Mouse (Mus musculus): ENCODE measurements around the gene Them7. TPM values are rescaled to one million over a fixed set of nuclear protein-coding genes. Genes with fewer than 3 reads are reported as not detected.

Them7 gene
- total and polyA plus RNA-seq, 2 experiments from 2014 or later, result 0.59 TPM; not detected in 1

- peak; percentile 27; the same call in 1 of the 2 replicates for ATAC-seq (ENCODE audit: insufficient read depth, low read depth)
- Histone ChIP-seq H3K36me3 (replicated peaks; ENCODE audit: control insufficient read depth, insufficient read depth, low read length) (no peaks in the 10 kb centered on the region), H3K9ac (replicated peaks; ENCODE audit: low read depth, low read length) (no peak overlapping the region), H3K27me3 (ENCODE audit: control insufficient read depth, insufficient read depth, low read length) (0 out of 2 replicates have a peak, but pooled peaks cover 2% of the 10 kb centered on the region), H3K9me3 (replicated peaks; ENCODE audit: control insufficient read depth, low read length) (no peaks in the 10 kb centered on the region), H3K4me1 (ENCODE audit: control insufficient read depth, insufficient read depth) (peaks cover 31% of the 10 kb centered on the region), H3K4me3 (ENCODE audit: low read depth, low read length) (no peak overlapping the region), H3K27ac (ENCODE audit: low read depth) (peak overlapping the region; percentile 31; the same call in 1 of the 2 replicates), H3K4me2 (ENCODE audit: low read depth, low read length) (peak overlapping the region; percentile 9; the same call in 1 of the 2 replicates)
- DNase-seq (ENCODE audit: low spot score), result no peak
- 10% methylated on average over 7 of the region's 7 CpGs for WGBS
- TF ChIP-seq CTCF (IDR thresholded peaks at IDR 0.05; ENCODE audit: low read depth) (no peak), EP300 (IDR thresholded peaks at IDR 0.05; ENCODE audit: low read depth) (no peak)
These were observed 2.3 kb downstream of the Them7 start for GRCm38 (mm10) chr2:105226297-105226958.

DNA sequence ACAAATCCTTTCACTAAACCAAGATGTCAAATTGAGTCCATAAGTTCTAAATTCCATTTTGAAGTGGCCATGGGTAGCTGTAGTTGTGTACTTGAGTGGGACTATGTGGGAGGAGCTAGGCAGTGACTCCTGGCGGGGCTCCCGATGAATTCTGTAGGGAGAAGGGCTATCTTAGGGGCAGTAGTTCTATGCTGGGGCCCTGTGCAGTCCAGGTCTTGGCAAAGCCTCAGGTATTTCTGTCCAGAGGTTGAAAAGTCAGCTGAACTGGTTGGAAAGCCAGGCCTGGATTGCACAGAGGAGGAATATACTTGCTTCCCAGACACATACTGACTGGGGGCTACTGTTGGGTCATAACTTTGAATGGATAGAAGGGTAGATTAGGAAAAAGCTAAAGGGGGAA lies 4.3 kb downstream of the Them7 start:
- Histone ChIP-seq H3K4me3 (ENCODE audit: low read depth, low read length) (no peak overlapping the region), H3K27ac (ENCODE audit: low read depth) (no peak overlapping the region), H3K36me3 (replicated peaks; ENCODE audit: control insufficient read depth, insufficient read depth, low read length) (no peaks in the 10 kb centered on the region), H3K9ac (replicated peaks; ENCODE audit: low read depth, low read length) (no peak overlapping the region), H3K9me3 (replicated peaks; ENCODE audit: control insufficient read depth, low read length) (no peaks in the 10 kb centered on the region), H3K27me3 (ENCODE audit: control insufficient read depth, insufficient read depth, low read length) (no peaks in the 10 kb centered on the region), H3K4me2 (ENCODE audit: low read depth, low read length) (no peak overlapping the region), H3K4me1 (ENCODE audit: control insufficient read depth, insufficient read depth) (peaks cover 31% of the 10 kb centered on the region)
- ATAC-seq (ENCODE audit: insufficient read depth, low read depth), result peak; percentile 82
- TF ChIP-seq CTCF (IDR thresholded peaks at IDR 0.05; ENCODE audit: low read depth) (no peak), EP300 (IDR thresholded peaks at IDR 0.05; ENCODE audit: low read depth) (no peak)
- 10% methylated on average over 2 of the region's 2 CpGs for WGBS
- DNase-seq (ENCODE audit: low spot score), result peak; percentile 83

- no peak; the same call in 1 of the 2 replicates for ATAC-seq (ENCODE audit: insufficient read depth, low read depth)
- 0% methylated on average over 1 of the region's 1 CpGs for WGBS
- Histone ChIP-seq H3K4me1 (ENCODE audit: control insufficient read depth, insufficient read depth) (peaks cover 45% of the 10 kb centered on the region), H3K9me3 (replicated peaks; ENCODE audit: control insufficient read depth, low read length) (no peaks in the 10 kb centered on the region), H3K36me3 (replicated peaks; ENCODE audit: control insufficient read depth, insufficient read depth, low read length) (no peaks in the 10 kb centered on the region), H3K4me2 (ENCODE audit: low read depth, low read length) (no peak overlapping the region), H3K4me3 (ENCODE audit: low read depth, low read length) (no peak overlapping the region), H3K9ac (replicated peaks; ENCODE audit: low read depth, low read length) (no peak overlapping the region), H3K27ac (ENCODE audit: low read depth) (no peak overlapping the region), H3K27me3 (ENCODE audit: control insufficient read depth, insufficient read depth, low read length) (no peaks in the 10 kb centered on the region)
- peak; percentile 75 for DNase-seq (ENCODE audit: low spot score)
- peak; percentile 81 for TF ChIP-seq CTCF (IDR thresholded peaks at IDR 0.05; ENCODE audit: low read depth)
- TF ChIP-seq EP300 (IDR thresholded peaks at IDR 0.05; ENCODE audit: low read depth), result no peak
These were observed 6.2 kb downstream of the Them7 start for GRCm38 (mm10) chr2:105230333-105230732.

GRCm38 (mm10) chr2:105232386-105232785 lies 8.3 kb downstream of the Them7 start:
- TF ChIP-seq CTCF (IDR thresholded peaks at IDR 0.05; ENCODE audit: low read depth), result no peak
- TF ChIP-seq EP300 (IDR thresholded peaks at IDR 0.05; ENCODE audit: low read depth), result no peak
- Histone ChIP-seq H3K4me1 (ENCODE audit: control insufficient read depth, insufficient read depth) (peaks cover 34% of the 10 kb centered on the region), H3K27me3 (ENCODE audit: control insufficient read depth, insufficient read depth, low read length) (no peaks in the 10 kb centered on the region), H3K27ac (ENCODE audit: low read depth) (no peak overlapping the region), H3K36me3 (replicated peaks; ENCODE audit: control insufficient read depth, insufficient read depth, low read length) (no peaks in the 10 kb centered on the region), H3K9ac (replicated peaks; ENCODE audit: low read depth, low read length) (no peak overlapping the region), H3K4me2 (ENCODE audit: low read depth, low read length) (no peak overlapping the region), H3K9me3 (replicated peaks; ENCODE audit: control insufficient read depth, low read length) (no peaks in the 10 kb centered on the region), H3K4me3 (ENCODE audit: low read depth, low read length) (no peak overlapping the region)
- DNase-seq (ENCODE audit: low spot score), result no peak
- 78% methylated on average over 4 of the region's 4 CpGs for WGBS
- no peak for ATAC-seq (ENCODE audit: insufficient read depth, low read depth)

GRCm38 (mm10) chr2:105234278-105234677 lies 10.2 kb downstream of the Them7 start:
- Histone ChIP-seq H3K9me3 (replicated peaks; ENCODE audit: control insufficient read depth, low read length) (no peaks in the 10 kb centered on the region), H3K4me1 (ENCODE audit: control insufficient read depth, insufficient read depth) (peaks cover 20% of the 10 kb centered on the region), H3K9ac (replicated peaks; ENCODE audit: low read depth, low read length) (no peak overlapping the region), H3K4me2 (ENCODE audit: low read depth, low read length) (no peak overlapping the region), H3K27me3 (ENCODE audit: control insufficient read depth, insufficient read depth, low read length) (no peaks in the 10 kb centered on the region), H3K4me3 (ENCODE audit: low read depth, low read length) (no peak overlapping the region), H3K36me3 (replicated peaks; ENCODE audit: control insufficient read depth, insufficient read depth, low read length) (no peaks in the 10 kb centered on the region), H3K27ac (ENCODE audit: low read depth) (no peak overlapping the region)
- DNase-seq (ENCODE audit: low spot score) (peak; percentile 26), ATAC-seq (ENCODE audit: insufficient read depth, low read depth) (peak; percentile 64)
- TF ChIP-seq EP300 (IDR thresholded peaks at IDR 0.05; ENCODE audit: low read depth) (no peak), CTCF (IDR thresholded peaks at IDR 0.05; ENCODE audit: low read depth) (no peak)
- 13% methylated on average over 6 of the region's 6 CpGs for WGBS

Data from heart, postnatal 0 days (tissue).